In genomic region chr7:136912901-136913300, GRCm38 (mm10) we compare ENCODE assay signal across 21 mouse cellular contexts. TPM values are rescaled to one million over a fixed set of nuclear protein-coding genes. Genes with fewer than 3 reads are reported as not detected.
DNase-seq lines count a peak whose midpoint lies in the region; ATAC-seq and TF ChIP-seq lines count a peak whose summit lies in the region.
"Had no signal": no experiment of that assay in that cellular context is flagged by ENCODE, and none has a peak within 500 bp of the region (broad histone marks: within the 10 kb centered on the region; RNA-seq: fewer than 3 reads in every experiment).

No protein-coding gene starts in this region.

- TF ChIP-seq CTCF in thymus, adult 2 months (IDR thresholded peaks at IDR 0.05; ENCODE audit: borderline replicate concordance, control insufficient read depth, extremely low read depth, insufficient read depth, low read length, poor library complexity): no peak

- H3K36me3 ChIP-seq in heart, embryonic 10.5 days: no peaks in the 10 kb centered on the region
- H3K36me3 ChIP-seq in kidney, embryonic 15.5 days: no peaks in the 10 kb centered on the region
- H3K36me3 ChIP-seq in limb, embryonic 10.5 days: no peaks in the 10 kb centered on the region
- H3K36me3 ChIP-seq in liver, embryonic 15.5 days (replicated peaks): no peaks in the 10 kb centered on the region
- no peaks in the 10 kb centered on the region for H3K36me3 ChIP-seq in thymus, adult 2 months (ENCODE audit: control insufficient read depth, insufficient read depth, low read length)
- H3K36me3 ChIP-seq: embryonic facial prominence, embryonic 13.5 days; G1E; intestine, embryonic 15.5 days; lung, embryonic 15.5 days had no signal

- peak; percentile 56; the same call in 1 of the 2 replicates for ATAC-seq in kidney, embryonic 15.5 days (replicated peaks; ENCODE audit: low FRiP score)
- 0 out of 2 replicates have a peak, but pooled peaks have one; percentile 44 for ATAC-seq in liver, embryonic 15.5 days (ENCODE audit: insufficient read depth)
- ATAC-seq: activated CD4-positive, CD25-positive, alpha-beta regulatory T cell, adult 4 months; forebrain, embryonic 16.5 days; intestine, embryonic 15.5 days had no signal

- H3K27ac ChIP-seq in heart, embryonic 10.5 days: peak overlapping the region; percentile 56
- no peak overlapping the region for H3K27ac ChIP-seq in kidney, embryonic 15.5 days
- H3K27ac ChIP-seq in limb, embryonic 10.5 days: peak overlapping the region; percentile 6; the same call in 1 of the 2 replicates
- H3K27ac ChIP-seq in liver, embryonic 15.5 days (replicated peaks): no peak overlapping the region
- no peak overlapping the region for H3K27ac ChIP-seq in thymus, adult 2 months (ENCODE audit: control insufficient read depth, insufficient read depth, low read length)
- H3K27ac ChIP-seq: embryonic facial prominence, embryonic 13.5 days; hindbrain, embryonic 14.5 days; intestine, embryonic 15.5 days; left cerebral cortex, adult 2 months; lung, embryonic 15.5 days had no signal

- peaks cover 5% of the 10 kb centered on the region; the same call in 1 of the 2 replicates for H3K27me3 ChIP-seq in heart, embryonic 10.5 days (ENCODE audit: insufficient read depth, poor library complexity, severe bottlenecking)
- H3K27me3 ChIP-seq in kidney, embryonic 15.5 days: no peaks in the 10 kb centered on the region
- peaks cover 9% of the 10 kb centered on the region; the same call in 1 of the 2 replicates for H3K27me3 ChIP-seq in limb, embryonic 10.5 days (ENCODE audit: low read depth, poor library complexity, severe bottlenecking)
- H3K27me3 ChIP-seq in liver, embryonic 15.5 days: no peaks in the 10 kb centered on the region
- H3K27me3 ChIP-seq in thymus, adult 2 months (ENCODE audit: control insufficient read depth, insufficient read depth, low read length): no peaks in the 10 kb centered on the region
- H3K27me3 ChIP-seq: embryonic facial prominence, embryonic 13.5 days; intestine, embryonic 15.5 days; lung, embryonic 15.5 days had no signal

- no peak overlapping the region for H3K4me2 ChIP-seq in kidney, embryonic 15.5 days
- no peak overlapping the region for H3K4me2 ChIP-seq in liver, embryonic 15.5 days
- H3K4me2 ChIP-seq: embryonic facial prominence, embryonic 13.5 days; heart, embryonic 11.5 days; hindbrain, embryonic 14.5 days; intestine, embryonic 15.5 days; lung, embryonic 15.5 days had no signal

- peaks cover 35% of the 10 kb centered on the region for H3K4me1 ChIP-seq in heart, embryonic 10.5 days
- no peaks in the 10 kb centered on the region for H3K4me1 ChIP-seq in kidney, embryonic 15.5 days
- peaks cover 24% of the 10 kb centered on the region for H3K4me1 ChIP-seq in limb, embryonic 10.5 days
- 0 out of 2 replicates have a peak, but pooled peaks cover 2% of the 10 kb centered on the region for H3K4me1 ChIP-seq in liver, embryonic 15.5 days (replicated peaks)
- H3K4me1 ChIP-seq in thymus, adult 2 months (replicated peaks; ENCODE audit: control insufficient read depth, insufficient read depth, low read length): peaks cover 5% of the 10 kb centered on the region; the same call in 1 of the 2 replicates
- H3K4me1 ChIP-seq: intestine, embryonic 15.5 days; lung, embryonic 15.5 days had no signal

- no peaks in the 10 kb centered on the region for H3K9me3 ChIP-seq in heart, embryonic 10.5 days
- H3K9me3 ChIP-seq in kidney, embryonic 15.5 days (replicated peaks): no peaks in the 10 kb centered on the region
- H3K9me3 ChIP-seq in limb, embryonic 10.5 days (replicated peaks): no peaks in the 10 kb centered on the region
- H3K9me3 ChIP-seq in liver, embryonic 15.5 days (replicated peaks): no peaks in the 10 kb centered on the region
- H3K9me3 ChIP-seq: embryonic facial prominence, embryonic 13.5 days; intestine, embryonic 15.5 days; lung, embryonic 15.5 days had no signal

- WGBS in heart, embryonic 10.5 days: 85% methylated on average over 4 of the region's 4 CpGs
- whole genome bisulfite sequencing in kidney, embryonic 15.5 days: 82% methylated on average over 4 of the region's 4 CpGs
- WGBS in limb, embryonic 10.5 days: 96% methylated on average over 4 of the region's 4 CpGs
- 63% methylated on average over 4 of the region's 4 CpGs for WGBS in liver, embryonic 15.5 days (ENCODE audit: insufficient replicate concordance)
- WGBS in thymus, adult 2 months: 99% methylated on average over 4 of the region's 4 CpGs

- DNase-seq in heart, embryonic 10.5 days (ENCODE audit: low spot score): peak; percentile 69
- DNase-seq in heart, postnatal 14 days: no peak
- DNase-seq in limb, embryonic 10.5 days (ENCODE audit: low spot score): no peak
- no peak for DNase-seq in cerebellum, postnatal 14 days
- DNase-seq in thymus, adult 2 months: no peak
- DNase-seq in layer of hippocampus, adult 18-20 months (ENCODE audit: low spot score in 2 of 2): no peak
- DNase-seq: adrenal gland, postnatal 10 days; cerebellum, adult 9-11 months; heart, postnatal 36 days; lung, postnatal 4 days had no signal

- H3K4me3 ChIP-seq in heart, embryonic 10.5 days: no peak overlapping the region
- H3K4me3 ChIP-seq in kidney, embryonic 15.5 days (replicated peaks): no peak overlapping the region
- no peak overlapping the region for H3K4me3 ChIP-seq in limb, embryonic 10.5 days
- H3K4me3 ChIP-seq in liver, embryonic 15.5 days (replicated peaks): no peak overlapping the region
- no peak overlapping the region for H3K4me3 ChIP-seq in thymus, adult 2 months (ENCODE audit: control insufficient read depth, insufficient read depth, low read length)
- H3K4me3 ChIP-seq: embryonic facial prominence, embryonic 13.5 days; intestine, embryonic 15.5 days; left cerebral cortex, adult 2 months; lung, embryonic 15.5 days had no signal

- no peak overlapping the region for H3K9ac ChIP-seq in kidney, embryonic 15.5 days
- H3K9ac ChIP-seq in liver, embryonic 15.5 days: no peak overlapping the region
- H3K9ac ChIP-seq: embryonic facial prominence, embryonic 13.5 days; hindbrain, embryonic 14.5 days; intestine, embryonic 15.5 days; lung, embryonic 15.5 days had no signal

- intact Hi-C loops in heart, postnatal 14 days (cut with DNase I): no loop called here

- no peak for TF ChIP-seq POLR2A in thymus, adult 2 months (IDR thresholded peaks at IDR 0.05; ENCODE audit: control insufficient read depth, extremely low read depth, insufficient read depth, low read length, poor library complexity)

RNA-seq across cellular contexts. Expression of gene Mgmt, which starts 18.5 kb away (rescaled TPM):
- 5.7 and 6.1 TPM in 2 replicates for polyA plus RNA-seq in heart, embryonic 10.5 days (2016; fragmentation: Nextera tagmentation; extraction: Ambion mirVana)
- total RNA-seq in heart, postnatal 14 days (2021): 1 to 10 TPM; 3.4 to 3.6 TPM
- polyA plus RNA-seq in kidney, embryonic 15.5 days (2015; fragmentation: Nextera tagmentation; extraction: Ambion mirVana): 5.0 and 5.8 TPM in 2 replicates
- 4.2 and 4.5 TPM in 2 replicates for polyA plus RNA-seq in limb, embryonic 10.5 days (2016; fragmentation: Nextera tagmentation; extraction: Ambion mirVana)
- polyA plus RNA-seq in liver, embryonic 15.5 days (2015; fragmentation: Nextera tagmentation; extraction: Ambion mirVana): 3.2 and 3.5 TPM in 2 replicates
- polyA plus RNA-seq in thymus, adult 2 months (2012; rRNA removed): 2.2 and 2.9 TPM in 2 replicates
- under 1 TPM; 0.77 to 0.94 TPM for total RNA-seq in layer of hippocampus, adult 18-20 months (2021)

Comparison
In these comparisons a context has a peak if more than half of its experiments do, and no peak if none do; other contexts are left out.
1. H3K27ac ChIP-seq: peak in heart, embryonic 10.5 days (single experiment) and limb, embryonic 10.5 days (single experiment); none in kidney, embryonic 15.5 days (single experiment), liver, embryonic 15.5 days (single experiment) and thymus, adult 2 months (single experiment).